Mouse (Mus musculus) neural tube, embryonic 14.5 days (tissue): ENCODE measurements at regions not wholly inside any gene's neighbourhood (a gene's known extent, or its start where the extent isn't known, plus 50 kb on each side); places are given as distances from the start of the nearest gene placed in this dataset.
A peak's percentile ranks its signal among the peaks of the same experiment; 100 is the strongest.

Experiments
- ATAC-seq: fragments of 200-750 bp; cut with Nextera tagmentation; 2 replicates; pipeline ENCODE4 v1.8.0; 2017; ENCODE audit warnings: low read depth, mild to moderate bottlenecking, moderate TSS enrichment, moderate library complexity
- H3K27ac ChIP-seq: fragments of 300-500 bp; sonication (generic); 2 replicates; pipeline ENCODE4 v1.5.1; 2014; ENCODE audit warnings: low read depth, mild to moderate bottlenecking, control low read depth, low read length, moderate library complexity, mixed read lengths
- H3K27me3 ChIP-seq: fragments of 300-500 bp; sonication (generic); 2 replicates; pipeline ENCODE4 v1.6.1; 2014; ENCODE audit warnings: low read length; ENCODE audit not compliant: control insufficient read depth, insufficient read depth
- H3K36me3 ChIP-seq: fragments of 300-500 bp; sonication (generic); 2 replicates; pipeline ENCODE4 v1.6.1; 2014; ENCODE audit warnings: low read length, mixed read lengths; ENCODE audit not compliant: control insufficient read depth, insufficient read depth
- H3K4me1 ChIP-seq: fragments of 300-500 bp; sonication (generic); 2 replicates; pipeline ENCODE4 v1.6.1; 2014; ENCODE audit warnings: low read length; ENCODE audit not compliant: control insufficient read depth, insufficient read depth
- H3K4me2 ChIP-seq: fragments of 300-500 bp; sonication (generic); 2 replicates; pipeline ENCODE4 v1.6.1; 2014; ENCODE audit warnings: mild to moderate bottlenecking, low read depth, low read length, control low read depth
- H3K4me3 ChIP-seq: fragments of 300-500 bp; sonication (generic); 2 replicates; pipeline ENCODE4 v1.5.1; 2014; ENCODE audit warnings: low read depth, low read length, control low read depth, mixed read lengths
- H3K9ac ChIP-seq: fragments of 300-500 bp; sonication (generic); replicated peaks from 2 replicates; pipeline ENCODE4 v1.6.1; 2014; ENCODE audit warnings: low read depth, mild to moderate bottlenecking, control low read depth, low read length, mixed read lengths
- H3K9me3 ChIP-seq: fragments of 300-500 bp; sonication (generic); 2 replicates; pipeline ENCODE4 v1.6.1; 2016; ENCODE audit warnings: low read length; ENCODE audit not compliant: control insufficient read depth
- WGBS: fragments of 180-500 bp; shearing (Covaris S2); extraction: QIAGEN DNeasy Blood & Tissue Kit; methylation state at CpG from one replicate; pipeline ENCODE4 v1.1.7; 2014; 5-methylcytosine and 5-hydroxymethylcytosine counted together

GRCm38 (mm10) chr4:153220074-153220473, 262.5 kb downstream of the Ajap1 start:
- no peak for ATAC-seq
- no peak overlapping the region for H3K27ac ChIP-seq
- no peaks in the 10 kb centered on the region for H3K36me3 ChIP-seq
- no peaks in the 10 kb centered on the region for H3K27me3 ChIP-seq
- H3K4me3 ChIP-seq = no peak overlapping the region
- H3K4me2 ChIP-seq = no peak overlapping the region
- no peaks in the 10 kb centered on the region for H3K9me3 ChIP-seq
- 32% methylated on average over 7 of the region's 7 CpGs for WGBS
- H3K9ac ChIP-seq = no peak overlapping the region
- H3K4me1 ChIP-seq = no peaks in the 10 kb centered on the region

- Histone ChIP-seq H3K4me1 (no peaks in the 10 kb centered on the region), H3K27ac (no peak overlapping the region), H3K4me3 (no peak overlapping the region), H3K9me3 (no peaks in the 10 kb centered on the region), H3K27me3 (no peaks in the 10 kb centered on the region), H3K36me3 (no peaks in the 10 kb centered on the region), H3K9ac (no peak overlapping the region), H3K4me2 (no peak overlapping the region)
- WGBS = 76% methylated on average over 9 of the region's 9 CpGs
- ATAC-seq = no peak
These were observed 265.1 kb downstream of the Ajap1 start for GRCm38 (mm10) chr4:153217541-153217980.

DNA sequence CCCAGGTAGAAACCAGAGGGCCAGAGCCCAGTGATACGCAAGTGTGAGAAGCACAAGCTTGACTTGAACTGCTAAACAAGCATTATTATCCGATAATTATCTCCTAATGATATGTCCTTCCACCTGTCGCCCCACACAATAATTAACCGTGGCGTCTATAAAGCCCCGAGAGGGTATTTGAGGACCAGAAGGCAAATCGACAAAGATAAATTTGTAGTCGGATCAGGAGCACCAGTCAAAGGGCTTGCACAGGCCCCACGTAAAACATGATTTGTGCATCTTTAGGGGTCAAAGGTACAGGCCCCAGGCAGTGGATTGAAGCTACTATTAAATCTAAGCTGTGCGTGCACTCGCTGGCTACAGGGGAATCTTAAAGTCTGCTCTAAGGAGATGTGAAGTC, 270.5 kb downstream of the Ajap1 start:
- Histone ChIP-seq H3K4me1 (peaks cover 13% of the 10 kb centered on the region), H3K9ac (no peak overlapping the region), H3K4me2 (no peak overlapping the region), H3K27me3 (no peaks in the 10 kb centered on the region), H3K4me3 (no peak overlapping the region), H3K27ac (no peak overlapping the region), H3K36me3 (no peaks in the 10 kb centered on the region), H3K9me3 (no peaks in the 10 kb centered on the region)
- WGBS = 25% methylated on average over 11 of the region's 11 CpGs
- no peak for ATAC-seq

GRCm38 (mm10) chr4:153208822-153209221, 273.8 kb downstream of the Ajap1 start:
- Histone ChIP-seq H3K27ac (no peak overlapping the region), H3K9me3 (no peaks in the 10 kb centered on the region), H3K4me2 (no peak overlapping the region), H3K27me3 (no peaks in the 10 kb centered on the region), H3K36me3 (no peaks in the 10 kb centered on the region), H3K9ac (no peak overlapping the region), H3K4me1 (peaks cover 20% of the 10 kb centered on the region), H3K4me3 (no peak overlapping the region)
- 44% methylated on average over 2 of the region's 2 CpGs for WGBS
- ATAC-seq = no peak

GRCm38 (mm10) chr4:153208215-153208614, 274.4 kb downstream of the Ajap1 start:
- 64% methylated on average over 6 of the region's 6 CpGs for WGBS

DNA sequence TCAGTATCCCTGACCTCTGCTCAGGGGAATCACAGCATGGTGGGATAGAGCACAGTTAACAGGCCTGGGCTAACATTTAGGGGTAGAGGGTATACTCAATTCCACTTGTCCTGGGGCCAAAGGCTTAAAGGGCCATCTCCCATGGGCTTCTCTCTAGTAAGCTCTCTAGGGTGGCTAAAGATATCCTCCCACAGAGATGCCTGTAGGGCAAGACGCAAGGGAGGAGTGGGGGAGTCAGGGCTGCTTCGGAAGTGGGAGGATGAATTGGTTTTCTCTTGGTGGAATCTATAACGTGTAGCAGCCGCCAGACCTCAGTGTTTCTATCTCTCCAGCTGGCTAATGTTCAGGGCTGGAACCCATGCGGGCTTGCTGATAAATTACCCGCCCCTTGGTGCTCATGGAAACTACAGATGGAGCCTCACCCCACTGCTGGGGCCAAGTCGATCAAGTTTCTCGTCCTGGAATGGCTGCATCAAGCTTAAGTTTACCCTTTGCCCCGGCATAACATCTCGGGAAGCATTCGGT, 275.0 kb downstream of the Ajap1 start:
- Histone ChIP-seq H3K4me1 (peaks cover 20% of the 10 kb centered on the region), H3K9ac (no peak overlapping the region), H3K27ac (no peak overlapping the region), H3K27me3 (no peaks in the 10 kb centered on the region), H3K36me3 (no peaks in the 10 kb centered on the region), H3K9me3 (no peaks in the 10 kb centered on the region), H3K4me2 (no peak overlapping the region), H3K4me3 (no peak overlapping the region)
- peak; percentile 24; the same call in 1 of the 2 replicates for ATAC-seq
- WGBS = 44% methylated on average over 11 of the region's 11 CpGs

More at GRCm38 (mm10) chr4:153208215-153208614, 274.4 kb downstream of the Ajap1 start:
- Histone ChIP-seq H3K9ac (no peak overlapping the region), H3K27ac (no peak overlapping the region; the same call in 1 of the 2 replicates), H3K27me3 (no peaks in the 10 kb centered on the region), H3K4me3 (no peak overlapping the region), H3K4me1 (peaks cover 20% of the 10 kb centered on the region), H3K4me2 (no peak overlapping the region), H3K9me3 (no peaks in the 10 kb centered on the region), H3K36me3 (no peaks in the 10 kb centered on the region)
- ATAC-seq = 0 out of 2 replicates have a peak, but pooled peaks have one; percentile 3

- no peak overlapping the region for H3K4me2 ChIP-seq
- H3K27me3 ChIP-seq = no peaks in the 10 kb centered on the region
- no peaks in the 10 kb centered on the region for H3K36me3 ChIP-seq
- H3K4me1 ChIP-seq = peaks cover 14% of the 10 kb centered on the region
- 41% methylated on average over 11 of the region's 11 CpGs for WGBS
- H3K27ac ChIP-seq = peak overlapping the region; percentile 55; the same call in 1 of the 2 replicates
- peak; percentile 44; the same call in 1 of the 2 replicates for ATAC-seq
- H3K4me3 ChIP-seq = no peak overlapping the region
- no peaks in the 10 kb centered on the region for H3K9me3 ChIP-seq
- H3K9ac ChIP-seq = no peak overlapping the region
These were observed 275.7 kb downstream of the Ajap1 start for GRCm38 (mm10) chr4:153206789-153207457.

DNA sequence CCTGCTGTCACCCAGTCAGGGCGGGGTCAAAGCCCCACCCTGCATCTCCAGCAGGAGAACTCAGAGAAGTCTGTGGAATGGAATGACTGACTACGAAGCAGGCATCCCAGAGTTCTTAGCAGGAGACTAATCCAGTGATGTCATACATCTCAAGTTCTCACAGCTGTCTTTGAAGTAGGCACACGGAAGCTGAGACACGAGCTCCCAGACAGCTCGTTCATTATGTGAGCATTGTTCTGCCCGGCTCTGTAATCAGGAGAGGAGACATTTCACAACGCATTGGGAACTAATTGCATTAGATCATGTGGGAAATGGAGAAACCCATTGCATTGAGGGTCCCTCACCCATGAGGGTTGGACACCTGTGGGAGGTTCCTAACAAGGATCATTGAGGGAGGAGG, 277.8 kb downstream of the Ajap1 start:
- no peak for ATAC-seq
- Histone ChIP-seq H3K9me3 (no peaks in the 10 kb centered on the region), H3K27me3 (no peaks in the 10 kb centered on the region), H3K36me3 (no peaks in the 10 kb centered on the region), H3K27ac (no peak overlapping the region), H3K4me3 (no peak overlapping the region), H3K4me1 (peaks cover 13% of the 10 kb centered on the region), H3K9ac (no peak overlapping the region), H3K4me2 (no peak overlapping the region)
- 39% methylated on average over 7 of the region's 7 CpGs for WGBS
